Mouse (Mus musculus) myocyte (in vitro differentiated cells): Measurements from ENCODE around the gene Wdr61. TPM values are rescaled to one million over a fixed set of nuclear protein-coding genes. Genes with fewer than 3 reads are reported as not detected.

Experiments used
- H3K27me3 ChIP-seq: one replicate; pipeline ENCODE4 v1.6.1; 2011; ENCODE audit not compliant: control insufficient read depth, insufficient read depth, insufficient read length
- H3K36me3 ChIP-seq: one replicate; pipeline ENCODE4 v1.6.1; 2011; ENCODE audit not compliant: control insufficient read depth, insufficient read depth
- H3K4me2 ChIP-seq: one replicate; pipeline ENCODE4 v1.6.1; 2011; ENCODE audit warnings: low read depth, control low read depth
- H3K4me3 ChIP-seq: one replicate; pipeline ENCODE4 v1.5.1; 2011; ENCODE audit warnings: mild to moderate bottlenecking, control low read depth, moderate library complexity
- H3K79me2 ChIP-seq: one replicate; pipeline ENCODE4 v1.6.1; 2011; ENCODE audit not compliant: control insufficient read depth, insufficient read depth
- H3ac ChIP-seq: one replicate; pipeline ENCODE4 v1.6.1; 2011; ENCODE audit not compliant: control insufficient read depth, insufficient read length
- CEBPB ChIP-seq: IDR thresholded peaks from 2 replicates; pipeline ENCODE4 v1.6.1; 2011; ENCODE audit warnings: mild to moderate bottlenecking, moderate library complexity; ENCODE audit not compliant: poor library complexity, insufficient read depth, severe bottlenecking
- E2F4 ChIP-seq: IDR thresholded peaks from one replicate; pipeline ENCODE4 v1.6.1; 2011; ENCODE audit warnings: mild to moderate bottlenecking, control low read depth, moderate library complexity; ENCODE audit not compliant: insufficient read depth
- MAX ChIP-seq: IDR thresholded peaks from one replicate; pipeline ENCODE4 v1.6.1; 2011; ENCODE audit warnings: low read depth, mild to moderate bottlenecking, control low read depth
- MYOD1 ChIP-seq, 3 experiments: IDR thresholded peaks; one replicate each; pipeline ENCODE4 v1.6.1; 2011; ENCODE audit warnings: control low read depth in 2 of 3, low read depth in 2 of 3, mild to moderate bottlenecking in 2 of 3, moderate library complexity in 1 of 3; ENCODE audit not compliant: insufficient read length in 2 of 3, control insufficient read depth in 1 of 3
- MYOG ChIP-seq, 3 experiments: IDR thresholded peaks; one replicate each; pipeline ENCODE4 v1.6.1; 2011; ENCODE audit warnings: control low read depth in 2 of 3, low read depth in 2 of 3, mild to moderate bottlenecking in 2 of 3; ENCODE audit not compliant: insufficient read length in 2 of 3, control insufficient read depth in 1 of 3, insufficient read depth in 1 of 3
- POLR2A ChIP-seq: IDR thresholded peaks from one replicate; pipeline ENCODE4 v1.6.1; 2011; ENCODE audit warnings: low read depth, mild to moderate bottlenecking, control low read depth, moderate library complexity; ENCODE audit not compliant: insufficient read length
- POLR2AphosphoS2 ChIP-seq: IDR thresholded peaks from one replicate; pipeline ENCODE4 v1.6.1; 2011; ENCODE audit warnings: low read depth, control low read depth; ENCODE audit not compliant: insufficient read length
- REST ChIP-seq: IDR thresholded peaks from one replicate; pipeline ENCODE4 v1.6.1; 2011; ENCODE audit warnings: mild to moderate bottlenecking, control low read depth, moderate library complexity; ENCODE audit not compliant: insufficient read depth, insufficient read length
- SRF ChIP-seq: IDR thresholded peaks from one replicate; pipeline ENCODE4 v1.6.1; 2011; ENCODE audit warnings: low read depth; ENCODE audit not compliant: control insufficient read depth, insufficient read length
- TCF12 ChIP-seq: IDR thresholded peaks from one replicate; pipeline ENCODE4 v1.6.1; 2011; ENCODE audit warnings: mild to moderate bottlenecking, control low read depth; ENCODE audit not compliant: poor library complexity, insufficient read depth, severe bottlenecking
- TCF3 ChIP-seq: IDR thresholded peaks from one replicate; pipeline ENCODE4 v1.6.1; 2011; ENCODE audit warnings: low read depth, control low read depth; ENCODE audit not compliant: insufficient read length
- USF1 ChIP-seq: IDR thresholded peaks from one replicate; pipeline ENCODE4 v1.6.1; 2011; ENCODE audit warnings: low read depth, mild to moderate bottlenecking, control low read depth, moderate library complexity
- polyA plus RNA-seq: library from polyadenylated mRNA; unstranded; fragments of >200 nt; fragmentation: generic; extraction: Trizol; gene quantifications from one replicate; pipeline ENCODE4 v1.2.1, GENCODE M21; 2012; ENCODE audit warnings: missing spikeins

Gene Wdr61
- polyA plus RNA-seq, 1 experiment = 41.7 TPM

DNA sequence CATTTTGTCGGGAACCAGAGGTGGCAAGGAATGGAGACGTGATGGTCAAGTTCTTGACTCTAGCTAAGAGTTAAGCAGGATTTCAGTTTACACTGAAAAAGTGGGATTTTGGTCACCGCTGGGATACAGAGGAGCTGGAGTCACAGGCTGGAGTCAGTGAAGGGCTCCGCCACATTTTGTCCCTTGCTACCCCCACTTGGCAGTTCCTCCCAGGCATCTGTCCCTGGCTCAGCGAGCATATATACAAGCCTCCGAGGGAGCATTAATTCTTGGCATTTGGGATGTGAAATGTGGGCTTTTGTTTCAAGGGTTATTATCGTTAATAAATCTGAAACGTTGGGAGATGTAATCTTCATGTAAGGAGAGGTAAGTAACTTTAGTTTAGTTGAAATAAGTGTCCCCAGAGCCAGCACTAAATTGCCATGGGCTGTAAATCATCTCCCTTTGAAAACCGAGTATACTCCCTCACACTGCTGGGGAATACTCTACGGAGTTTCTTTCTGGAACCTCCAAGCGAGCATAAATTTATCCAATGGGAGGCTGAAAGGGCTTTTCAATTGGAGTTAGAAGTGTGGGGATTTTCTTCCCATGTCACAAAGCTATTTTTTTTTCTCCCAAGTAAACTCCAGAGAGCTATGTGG lies 35.9 kb upstream of the Wdr61 start:
- Histone ChIP-seq H3K36me3 (no peaks in the 10 kb centered on the region), H3K4me3 (no peak overlapping the region), H3K27me3 (peaks cover 44% of the 10 kb centered on the region), H3ac (no peak overlapping the region), H3K79me2 (no peaks in the 10 kb centered on the region), H3K4me2 (no peak overlapping the region)
- no peak for TF ChIP-seq MAX
- TF ChIP-seq MYOD1 (IDR thresholded peaks at IDR 0.05; ENCODE audit: control insufficient read depth in 1 of 3, insufficient read length in 2 of 3, low read depth in 2 of 3) = no peak
- TF ChIP-seq POLR2A = no peak
- TF ChIP-seq CEBPB = no peak
- TF ChIP-seq REST = no peak
- no peak for TF ChIP-seq SRF
- no peak for TF ChIP-seq POLR2AphosphoS2
- TF ChIP-seq E2F4 = no peak
- no peak for TF ChIP-seq TCF3
- TF ChIP-seq MYOG (IDR thresholded peaks at IDR 0.05; ENCODE audit: control insufficient read depth in 1 of 3, insufficient read depth in 1 of 3, insufficient read length in 2 of 3, low read depth in 2 of 3) = no peak
- no peak for TF ChIP-seq USF1
- no peak for TF ChIP-seq TCF12

DNA sequence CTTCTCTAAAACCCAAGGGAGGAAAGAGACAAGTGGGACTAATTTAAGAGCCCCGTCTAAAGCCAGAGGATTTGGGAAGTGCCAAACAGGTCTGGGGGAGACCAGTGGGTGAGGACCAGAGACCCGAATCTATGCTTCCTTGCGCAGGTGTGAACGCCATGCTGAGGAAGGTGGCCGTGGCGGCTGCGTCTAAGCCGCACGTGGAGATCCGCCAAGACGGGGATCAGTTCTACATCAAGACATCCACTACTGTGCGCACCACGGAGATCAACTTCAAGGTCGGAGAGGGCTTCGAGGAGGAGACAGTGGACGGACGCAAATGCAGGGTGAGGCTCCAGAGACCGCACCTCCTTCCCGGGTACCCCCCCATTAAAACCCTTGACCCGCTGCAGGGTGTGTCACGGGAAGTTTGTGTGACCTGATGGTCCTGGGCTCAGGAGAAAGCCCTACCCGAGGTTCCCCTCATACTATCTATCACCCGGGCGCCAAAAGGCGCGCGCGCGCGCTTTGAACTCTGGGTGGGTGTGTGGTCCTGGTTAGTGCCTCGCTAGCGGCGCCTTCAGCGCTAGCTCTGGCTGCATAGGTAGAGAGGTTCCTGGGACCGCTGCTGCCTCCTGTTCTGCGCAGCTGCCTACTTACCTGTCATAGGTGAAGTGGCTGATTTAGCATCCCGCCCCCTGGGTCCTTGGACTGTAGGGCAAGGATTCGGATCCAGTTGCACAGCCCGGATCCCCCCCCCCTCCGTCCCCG lies 31.2 kb upstream of the Wdr61 start:
- Histone ChIP-seq H3ac (no peak overlapping the region), H3K4me2 (no peak overlapping the region), H3K4me3 (no peak overlapping the region), H3K27me3 (peaks cover 72% of the 10 kb centered on the region), H3K79me2 (no peaks in the 10 kb centered on the region), H3K36me3 (no peaks in the 10 kb centered on the region)
- TF ChIP-seq POLR2A (no peak), TCF12 (no peak), REST (no peak), CEBPB (no peak), POLR2AphosphoS2 (no peak), TCF3 (no peak), MYOD1 (IDR thresholded peaks at IDR 0.05; ENCODE audit: control insufficient read depth in 1 of 3, insufficient read length in 2 of 3, low read depth in 2 of 3) (no peak), MAX (no peak), MYOG (IDR thresholded peaks at IDR 0.05; ENCODE audit: control insufficient read depth in 1 of 3, insufficient read depth in 1 of 3, insufficient read length in 2 of 3, low read depth in 2 of 3) (no peak), USF1 (no peak), SRF (no peak), E2F4 (no peak)

DNA sequence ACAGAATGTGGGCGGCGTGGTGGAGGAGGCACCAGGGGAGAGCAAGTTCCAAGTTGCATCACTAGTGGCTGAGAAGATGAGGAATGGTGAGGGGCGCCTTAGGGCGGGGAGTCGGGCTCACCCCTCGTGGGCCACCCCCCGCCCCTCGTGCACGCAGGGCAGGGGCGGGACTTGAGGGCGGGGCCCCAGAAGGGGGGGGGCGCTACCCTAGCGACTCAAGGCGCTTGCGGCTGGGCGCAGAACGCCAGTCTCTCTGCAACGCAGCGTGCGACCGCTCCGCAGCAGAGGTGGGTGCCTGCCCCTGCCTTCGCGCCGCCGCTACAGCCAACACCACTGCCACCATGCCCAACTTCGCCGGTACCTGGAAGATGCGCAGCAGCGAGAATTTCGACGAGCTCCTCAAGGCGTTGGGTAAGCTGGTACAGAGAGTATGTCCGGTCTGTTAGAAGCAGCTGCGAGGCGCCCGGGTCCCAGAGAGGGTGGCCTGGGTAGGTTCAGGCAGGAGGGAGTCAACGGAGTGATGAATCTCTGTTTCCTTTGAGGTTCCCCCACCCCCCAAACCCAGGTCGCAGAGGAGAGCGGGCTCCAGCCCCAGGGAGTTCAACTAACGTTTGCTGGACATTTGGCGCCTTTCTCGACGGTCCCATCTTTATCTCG lies 30.4 kb upstream of the Wdr61 start, which contains the start of gene Crabp1:
Crabp1 (plus strand) TSS at position 188 of the 657 bp plus-strand sequence.
- Histone ChIP-seq H3K4me2 (no peak within 1 kb of the TSS), H3K79me2 (no peaks in the 10 kb centered on the region), H3ac (no peak within 1 kb of the TSS), H3K4me3 (no peak within 1 kb of the TSS), H3K36me3 (no peaks in the 10 kb centered on the region), H3K27me3 (peaks cover 75% of the 10 kb centered on the region)
- TF ChIP-seq MYOD1 (IDR thresholded peaks at IDR 0.05; ENCODE audit: control insufficient read depth in 1 of 3, insufficient read length in 2 of 3, low read depth in 2 of 3) (no peak), MAX (no peak), POLR2AphosphoS2 (no peak), SRF (no peak), POLR2A (no peak), USF1 (no peak), TCF12 (no peak), CEBPB (no peak), REST (no peak), TCF3 (no peak), MYOG (IDR thresholded peaks at IDR 0.05; ENCODE audit: control insufficient read depth in 1 of 3, insufficient read depth in 1 of 3, insufficient read length in 2 of 3, low read depth in 2 of 3) (no peak), E2F4 (no peak)

DNA sequence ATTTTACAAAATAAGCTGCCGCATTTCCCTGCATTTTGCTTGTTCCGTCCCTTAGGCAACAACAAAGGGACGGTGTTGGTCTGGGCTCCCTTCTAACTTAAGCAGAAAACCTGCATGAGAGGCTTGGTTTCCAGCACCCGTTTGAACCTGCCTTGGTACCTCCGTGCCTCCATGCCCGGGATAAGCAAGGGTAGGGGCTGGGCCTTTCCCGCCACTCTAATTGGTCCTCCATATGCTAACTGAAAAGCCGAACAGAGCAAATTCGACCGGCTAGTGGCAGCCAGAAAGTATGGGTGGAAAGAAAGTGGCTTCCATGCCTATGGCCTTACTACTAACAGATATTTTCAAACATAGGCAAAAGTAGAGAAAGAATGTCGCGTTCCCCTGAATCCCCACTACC lies 29.8 kb upstream of the Wdr61 start:
- Histone ChIP-seq H3K4me3 (no peak overlapping the region), H3K4me2 (no peak overlapping the region), H3K79me2 (no peaks in the 10 kb centered on the region), H3K36me3 (no peaks in the 10 kb centered on the region), H3K27me3 (peaks cover 75% of the 10 kb centered on the region), H3ac (no peak overlapping the region)
- no peak for TF ChIP-seq TCF3
- no peak for TF ChIP-seq SRF
- TF ChIP-seq TCF12 = no peak
- TF ChIP-seq USF1 = no peak
- TF ChIP-seq POLR2A = no peak
- no peak for TF ChIP-seq POLR2AphosphoS2
- TF ChIP-seq MYOD1 (IDR thresholded peaks at IDR 0.05; ENCODE audit: control insufficient read depth in 1 of 3, insufficient read length in 2 of 3, low read depth in 2 of 3) = no peak
- no peak for TF ChIP-seq MYOG (IDR thresholded peaks at IDR 0.05; ENCODE audit: control insufficient read depth in 1 of 3, insufficient read depth in 1 of 3, insufficient read length in 2 of 3, low read depth in 2 of 3)
- no peak for TF ChIP-seq MAX
- TF ChIP-seq REST = no peak
- no peak for TF ChIP-seq E2F4
